Mouse (Mus musculus) heart, postnatal 0 days (tissue): ENCODE measurements at regions not wholly inside any gene's neighbourhood (a gene's known extent, or its start where the extent isn't known, plus 50 kb on each side); places are given as distances from the start of the nearest gene placed in this dataset.

Experiments
- CTCF ChIP-seq: IDR thresholded peaks from 2 replicates; pipeline ENCODE4 v1.5.1; 2016; ENCODE audit warnings: antibody characterized with exemption, control low read depth, low read depth
- EP300 ChIP-seq: IDR thresholded peaks from 2 replicates; pipeline ENCODE4 v1.6.1; 2016; ENCODE audit warnings: antibody characterized with exemption, low read depth

GRCm38 (mm10) chr13:42358588-42358987, 57.3 kb downstream of the Edn1 start:
- TF ChIP-seq EP300 (no peak), CTCF (no peak)
